Mouse (Mus musculus) heart, embryonic 12.5 days (tissue): ENCODE measurements around the gene Olfr1057. TPM values are rescaled to one million over a fixed set of nuclear protein-coding genes. Genes with fewer than 3 reads are reported as not detected.
"Not testable (repeated sequence)": the region's sequence is repeated elsewhere in the genome, so short reads cannot be mapped to it uniquely, and the experiment has no call there.

Source experiments
- ATAC-seq: fragments of 200-750 bp; cut with Nextera tagmentation; 2 replicates; pipeline ENCODE4 v1.8.0; 2017; ENCODE audit warnings: moderate TSS enrichment, moderate library complexity; ENCODE audit not compliant: insufficient number of reproducible peaks, low FRiP score
- H3K27ac ChIP-seq: fragments of 300-500 bp; sonication (generic); 2 replicates; pipeline ENCODE4 v1.5.1; 2016; ENCODE audit warnings: mild to moderate bottlenecking, moderate library complexity; ENCODE audit not compliant: poor library complexity, severe bottlenecking
- H3K27me3 ChIP-seq: fragments of 300-500 bp; sonication (generic); replicated peaks from 2 replicates; pipeline ENCODE4 v1.6.1; 2016; ENCODE audit warnings: mild to moderate bottlenecking, moderate library complexity
- H3K36me3 ChIP-seq: fragments of 300-500 bp; sonication (generic); 2 replicates; pipeline ENCODE4 v1.6.1; 2016; ENCODE audit warnings: mild to moderate bottlenecking, moderate library complexity
- H3K4me1 ChIP-seq: fragments of 300-500 bp; sonication (generic); replicated peaks from 2 replicates; pipeline ENCODE4 v1.6.1; 2016; ENCODE audit warnings: mild to moderate bottlenecking
- H3K4me2 ChIP-seq: fragments of 300-500 bp; sonication (generic); 2 replicates; pipeline ENCODE4 v1.6.1; 2016; ENCODE audit warnings: mild to moderate bottlenecking, moderate library complexity
- H3K4me3 ChIP-seq: fragments of 300-500 bp; sonication (generic); 2 replicates; pipeline ENCODE4 v1.5.1; 2016; ENCODE audit warnings: mild to moderate bottlenecking
- H3K9ac ChIP-seq: fragments of 300-500 bp; sonication (generic); 2 replicates; pipeline ENCODE4 v1.6.1; 2016; ENCODE audit warnings: mild to moderate bottlenecking, moderate library complexity
- H3K9me3 ChIP-seq: fragments of 300-500 bp; sonication (generic); replicated peaks from 2 replicates; pipeline ENCODE4 v1.6.1; 2016; ENCODE audit warnings: mild to moderate bottlenecking, moderate library complexity
- WGBS: fragments of 180-500 bp; shearing (Covaris S2); methylation state at CpG from one replicate; pipeline ENCODE4 v1.1.7; 2016; 5-methylcytosine and 5-hydroxymethylcytosine counted together
- polyA plus RNA-seq: library from polyadenylated mRNA; unstranded; fragments of >200 nt; fragmentation: Nextera tagmentation; extraction: Ambion mirVana; gene quantifications from 2 replicates; pipeline ENCODE4 v1.2.1, GENCODE M21; 2016

Olfr1057 gene
- not detected in 2 replicates for polyA plus RNA-seq

GRCm38 (mm10) chr2:86378293-86378692 lies at the start of gene Olfr1057:
Olfr1057 (minus strand) TSS chr2:86378393.
- H3K4me3 ChIP-seq, result no peak within 1 kb of the TSS
- H3K27me3 ChIP-seq, result no peaks in the 10 kb centered on the region
- ATAC-seq, result no peak
- H3K4me2 ChIP-seq, result no peak within 1 kb of the TSS
- no peaks in the 10 kb centered on the region for H3K4me1 ChIP-seq
- no peak within 1 kb of the TSS for H3K27ac ChIP-seq
- H3K36me3 ChIP-seq, result no peaks in the 10 kb centered on the region
- no peaks in the 10 kb centered on the region for H3K9me3 ChIP-seq
- no peak within 1 kb of the TSS for H3K9ac ChIP-seq

- H3K4me2 ChIP-seq, H3K4me3 ChIP-seq, ATAC-seq, H3K9me3 ChIP-seq, H3K4me1 ChIP-seq, H3K9ac ChIP-seq, H3K27ac ChIP-seq, H3K36me3 ChIP-seq, H3K27me3 ChIP-seq: not testable (repeated sequence)
Observed at GRCm38 (mm10) chr2:86426649-86427048, 48.5 kb upstream of the Olfr1057 start, which contains the start of gene Olfr1062. Olfr1062 (minus strand) TSS chr2:86426749.

- 72% methylated on average over 1 of the region's 1 CpGs for WGBS
- Histone ChIP-seq H3K4me2 (no peak within 1 kb of the TSS), H3K4me3 (no peak within 1 kb of the TSS), H3K9me3 (0 out of 2 replicates have a peak, but pooled peaks cover 3% of the 10 kb centered on the region), H3K27me3 (no peaks in the 10 kb centered on the region), H3K9ac (no peak within 1 kb of the TSS), H3K4me1 (no peaks in the 10 kb centered on the region), H3K27ac (no peak within 1 kb of the TSS), H3K36me3 (no peaks in the 10 kb centered on the region)
- ATAC-seq, result no peak
Observed at GRCm38 (mm10) chr2:86413950-86414349, 35.8 kb upstream of the Olfr1057 start, which contains the start of gene Olfr1061. Olfr1061 (minus strand) TSS chr2:86414050.

- 84% methylated on average over 2 of the region's 2 CpGs for WGBS
Observed at GRCm38 (mm10) chr2:86395114-86395513, 16.9 kb upstream of the Olfr1057 start.

GRCm38 (mm10) chr2:86388461-86388860 lies 10.3 kb upstream of the Olfr1057 start, which contains the start of gene Olfr1058:
Olfr1058 (minus strand) TSS chr2:86388561.
- H3K4me3 ChIP-seq, H3K27me3 ChIP-seq, ATAC-seq, H3K36me3 ChIP-seq, H3K4me2 ChIP-seq, H3K9ac ChIP-seq, H3K4me1 ChIP-seq, H3K9me3 ChIP-seq, H3K27ac ChIP-seq: not testable (repeated sequence)

More at GRCm38 (mm10) chr2:86395114-86395513, 16.9 kb upstream of the Olfr1057 start:
- no peak overlapping the region for H3K4me2 ChIP-seq
- no peaks in the 10 kb centered on the region for H3K27me3 ChIP-seq
- H3K27ac ChIP-seq, result no peak overlapping the region
- no peak overlapping the region for H3K9ac ChIP-seq
- H3K4me3 ChIP-seq, result no peak overlapping the region
- H3K36me3 ChIP-seq, result no peaks in the 10 kb centered on the region
- H3K9me3 ChIP-seq, result no peaks in the 10 kb centered on the region; the same call in 1 of the 2 replicates
- no peaks in the 10 kb centered on the region for H3K4me1 ChIP-seq
- no peak for ATAC-seq

- H3K9ac ChIP-seq, ATAC-seq, H3K4me1 ChIP-seq, H3K9me3 ChIP-seq, H3K27ac ChIP-seq, H3K4me2 ChIP-seq, H3K27me3 ChIP-seq, H3K36me3 ChIP-seq, H3K4me3 ChIP-seq: not testable (repeated sequence)
- 80% methylated on average over 1 of the region's 6 CpGs for WGBS
Observed at GRCm38 (mm10) chr2:86366342-86366741, 11.9 kb downstream of the Olfr1057 start.

- Histone ChIP-seq H3K4me1 (no peaks in the 10 kb centered on the region), H3K4me3 (no peak within 1 kb of the TSS), H3K4me2 (no peak within 1 kb of the TSS), H3K27ac (no peak within 1 kb of the TSS), H3K27me3 (no peaks in the 10 kb centered on the region), H3K9me3 (no peaks in the 10 kb centered on the region), H3K36me3 (no peaks in the 10 kb centered on the region), H3K9ac (no peak within 1 kb of the TSS)
- ATAC-seq, result no peak
Observed at GRCm38 (mm10) chr2:86362369-86362768, 15.8 kb downstream of the Olfr1057 start, which contains the start of gene Olfr1056. Olfr1056 (minus strand) TSS chr2:86362469.

- not testable (repeated sequence) for H3K9ac ChIP-seq, H3K4me1 ChIP-seq, H3K4me3 ChIP-seq, H3K9me3 ChIP-seq, H3K4me2 ChIP-seq, H3K27me3 ChIP-seq, ATAC-seq, H3K27ac ChIP-seq, H3K36me3 ChIP-seq
- WGBS, result 93% methylated on average over 1 of the region's 1 CpGs
Observed at GRCm38 (mm10) chr2:86351751-86352150, 26.4 kb downstream of the Olfr1057 start.

- H3K36me3 ChIP-seq, result no peaks in the 10 kb centered on the region
- no peaks in the 10 kb centered on the region for H3K27me3 ChIP-seq
Observed at GRCm38 (mm10) chr2:86350184-86350583, 28.0 kb downstream of the Olfr1057 start, which contains the start of gene Olfr1055. Olfr1055 (minus strand) TSS chr2:86350284.

GRCm38 (mm10) chr2:86335333-86335732 lies 42.9 kb downstream of the Olfr1057 start, which contains the start of gene Olfr1054:
Olfr1054 (minus strand) TSS chr2:86335433.
- Histone ChIP-seq H3K4me2 (no peak within 1 kb of the TSS), H3K27me3 (no peaks in the 10 kb centered on the region), H3K27ac (no peak within 1 kb of the TSS), H3K4me1 (no peaks in the 10 kb centered on the region), H3K36me3 (no peaks in the 10 kb centered on the region), H3K9me3 (no peaks in the 10 kb centered on the region), H3K9ac (no peak within 1 kb of the TSS), H3K4me3 (no peak within 1 kb of the TSS)
- WGBS, result 82% methylated on average over 3 of the region's 3 CpGs
- no peak for ATAC-seq

More at GRCm38 (mm10) chr2:86350184-86350583, 28.0 kb downstream of the Olfr1057 start, which contains the start of gene Olfr1055:
- no peak for ATAC-seq
- H3K4me2 ChIP-seq, result no peak within 1 kb of the TSS
- no peak within 1 kb of the TSS for H3K4me3 ChIP-seq
- H3K4me1 ChIP-seq, result no peaks in the 10 kb centered on the region
- WGBS, result 88% methylated on average over 5 of the region's 5 CpGs
- H3K9ac ChIP-seq, result no peak within 1 kb of the TSS
- no peaks in the 10 kb centered on the region for H3K9me3 ChIP-seq
- H3K27ac ChIP-seq, result no peak within 1 kb of the TSS
